Mouse (Mus musculus) mouse embryonic stem cell (cell line): ENCODE measurements around the gene Pde4b.

ENCODE experiments used
- in situ Hi-C, 2 experiments: fragments of 300-500 bp; cut with MboI; formaldehyde crosslinking; loops; 1 replicate in 1 of 2; 3 replicates in 1 of 2; pipeline ENCODE4 v1.14.3; 2019 to 2020; ENCODE audit warnings: low sequenced_read_pairs in 2 of 2, low pct_unique_long_range_greater_than_20kb in 1 of 2, mixed read lengths in 1 of 2; ENCODE audit not compliant: unreplicated experiment in 1 of 2

Pde4b gene

DNA sequence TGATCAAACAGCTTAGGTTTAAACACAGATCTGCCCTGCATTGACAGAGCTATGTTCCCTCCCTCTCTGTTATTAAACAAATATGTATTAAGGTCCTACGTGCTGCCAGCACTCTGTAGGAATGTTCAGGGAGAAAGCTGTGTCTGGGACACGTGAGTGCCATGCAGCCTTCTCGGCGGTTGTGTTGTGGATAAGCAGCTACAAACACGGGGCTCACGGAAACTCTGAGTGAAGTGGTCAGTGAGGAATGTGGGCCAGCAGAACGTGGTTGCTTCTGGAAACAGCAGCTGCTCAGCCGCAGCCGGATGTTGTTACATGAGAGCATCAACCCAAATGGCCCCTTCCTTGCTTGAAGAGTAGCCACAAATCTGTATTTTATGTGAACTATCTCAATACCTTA, 547.9 kb downstream of the Pde4b start:
- in situ Hi-C loops: no loop called here

- in situ Hi-C loops: no loop called here
Measured at GRCm38 (mm10) chr4:102635944-102636343, 548.6 kb downstream of the Pde4b start.

- in situ Hi-C loops: no loop called here
Measured at GRCm38 (mm10) chr4:102637348-102637910, 550.1 kb downstream of the Pde4b start.

- in situ Hi-C loops: no loop called here
Measured at GRCm38 (mm10) chr4:102640942-102641341, 553.6 kb downstream of the Pde4b start.

DNA sequence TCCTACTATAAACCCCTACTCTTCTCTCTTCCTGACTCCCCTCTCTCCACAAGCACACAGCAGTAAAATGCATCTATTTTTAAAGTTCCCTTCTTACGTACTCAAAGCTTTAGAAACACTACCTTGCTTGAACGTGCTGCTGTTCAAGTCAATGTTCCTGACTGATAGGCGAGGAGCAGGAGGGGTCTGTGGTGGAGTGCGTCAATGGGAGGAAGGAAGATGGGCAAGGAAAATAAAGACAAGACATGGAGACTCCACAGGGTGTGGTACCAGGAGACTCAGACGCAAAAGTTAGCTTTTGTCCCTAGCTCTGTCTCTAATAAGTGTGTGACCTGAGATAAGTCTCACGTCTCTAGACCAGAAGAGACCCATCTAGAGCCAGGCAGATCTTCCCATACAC, 556.7 kb downstream of the Pde4b start:
- in situ Hi-C loops: no loop called here

DNA sequence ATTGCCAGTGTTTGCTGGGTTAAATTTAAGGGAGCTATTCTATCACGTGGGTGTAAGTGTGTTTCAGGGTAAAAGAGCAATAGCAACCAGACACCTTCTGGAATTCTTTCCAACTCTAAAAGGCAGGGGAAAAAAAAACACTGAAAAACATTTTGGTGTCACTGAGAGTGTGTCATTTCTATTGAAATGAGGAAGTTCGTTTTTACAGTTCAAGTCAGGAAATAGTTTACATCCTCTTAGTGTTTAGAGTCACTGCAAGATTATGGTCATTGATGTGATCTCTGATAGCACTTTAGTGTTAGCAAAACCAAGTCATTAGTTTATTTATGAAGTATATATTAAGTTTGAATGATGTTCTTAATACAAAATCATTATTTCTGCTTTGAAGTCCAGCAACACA, 559.7 kb downstream of the Pde4b start:
- in situ Hi-C loops: no loop called here

- in situ Hi-C loops: loop anchor here (25.0 kb wide), 1 partner anchor 418 kb away; no protein-coding TSS in a partner anchor
Measured at GRCm38 (mm10) chr4:102655331-102655730, 568.0 kb downstream of the Pde4b start.

DNA sequence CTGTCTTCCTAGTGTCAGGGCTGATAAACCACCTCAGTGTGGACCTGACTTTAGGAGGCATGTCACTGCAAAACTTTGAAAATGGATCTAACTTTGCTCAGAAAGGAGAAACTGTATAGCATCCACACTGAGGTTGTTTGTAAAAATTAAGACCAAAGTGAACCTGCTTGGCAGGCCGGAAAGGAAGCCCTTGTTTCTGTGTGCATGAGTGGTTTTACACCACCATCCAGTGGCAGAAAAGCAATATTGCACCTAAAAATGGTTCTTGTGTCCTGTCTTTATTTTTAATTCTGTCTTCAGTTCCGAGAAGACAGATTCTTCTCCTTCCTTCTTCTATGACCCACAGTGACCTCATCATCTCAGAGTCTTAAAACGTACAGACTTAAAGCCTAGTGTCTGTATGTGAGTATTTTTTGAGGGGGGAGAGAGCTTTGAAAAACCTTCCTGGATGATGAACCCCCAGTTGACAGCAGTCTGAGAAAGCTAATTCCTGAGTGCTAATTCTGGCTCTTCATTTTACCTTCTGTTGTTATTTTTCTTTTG, 569.2 kb downstream of the Pde4b start:
- in situ Hi-C loops: loop anchor here (25.0 kb wide), 1 partner anchor 419 kb away; no protein-coding TSS in a partner anchor
